Mouse (Mus musculus) urinary bladder, postnatal 36 days (tissue): Measurements from ENCODE around the gene Gm21897.
"Not testable (repeated sequence)": the region's sequence is repeated elsewhere in the genome, so short reads cannot be mapped to it uniquely, and the experiment has no call there.

Experiments
- DNase-seq, 2 experiments: peaks; one replicate each; pipeline ENCODE4 v3.0.0; 2022; ENCODE audit warnings: low spot score in 2 of 2, mixed read lengths in 1 of 2

Gene Gm21897

DNA sequence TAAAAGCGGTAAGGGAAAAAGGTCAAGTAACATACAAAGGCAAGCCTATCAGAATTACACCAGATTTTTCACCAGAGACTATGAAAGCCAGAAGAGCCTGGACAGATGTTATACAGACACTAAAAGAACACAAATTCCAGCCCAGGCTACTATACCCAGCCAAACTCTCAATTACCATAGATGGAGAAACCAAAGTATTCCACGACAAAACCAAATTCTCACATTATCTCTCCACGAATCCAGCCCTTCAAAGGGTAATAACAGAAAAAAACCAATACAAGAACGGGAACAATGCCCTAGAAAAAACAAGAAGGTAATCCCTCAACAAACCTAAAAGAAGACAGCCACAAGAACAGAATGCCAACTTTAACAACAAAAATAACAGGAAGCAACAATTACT lies at the start of gene Gm21897:
Gm21897 (plus strand) TSS at position 301 of the 400 bp plus-strand sequence.
- not testable (repeated sequence) for DNase-seq

DNA sequence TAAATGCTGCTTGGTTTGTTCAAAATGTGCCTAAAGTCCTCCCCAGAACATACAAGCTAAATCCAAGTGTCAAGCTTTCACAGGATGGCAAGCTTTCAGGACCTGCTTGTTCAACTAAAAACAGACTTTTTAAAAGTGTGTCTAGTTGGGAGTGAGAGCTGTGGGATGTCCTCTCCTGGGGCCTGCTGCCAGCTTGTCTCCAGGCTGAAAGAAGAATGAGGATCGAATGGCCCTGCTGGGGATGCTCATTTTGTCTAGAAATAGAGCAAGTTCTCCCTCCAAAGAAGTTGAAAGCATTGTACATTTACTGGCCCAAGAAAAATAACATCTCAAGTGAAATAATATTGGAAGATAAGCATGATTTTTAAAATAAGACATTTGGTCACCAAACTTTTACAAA lies 45.0 kb upstream of the Gm21897 start:
- DNase-seq = no peak

DNA sequence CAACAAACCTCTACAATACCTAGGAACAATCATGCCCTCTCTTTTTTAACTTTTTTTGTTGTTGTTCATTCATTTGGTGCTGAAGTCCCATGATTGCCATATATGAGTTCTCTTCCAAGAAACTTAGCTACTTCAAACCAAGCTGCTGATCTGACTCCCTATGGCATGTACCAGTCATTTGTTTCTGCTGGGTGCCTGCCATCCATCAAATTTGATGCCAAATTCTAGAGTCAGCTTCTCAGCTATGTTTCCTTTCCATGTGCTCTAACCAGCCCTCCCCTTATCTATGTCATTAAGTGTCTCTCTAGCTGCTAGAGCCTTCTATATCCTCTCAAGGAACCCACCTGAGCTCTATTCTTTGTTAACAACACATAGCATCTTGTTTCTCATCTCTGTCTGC lies 39.8 kb upstream of the Gm21897 start:
- no peak for DNase-seq

DNA sequence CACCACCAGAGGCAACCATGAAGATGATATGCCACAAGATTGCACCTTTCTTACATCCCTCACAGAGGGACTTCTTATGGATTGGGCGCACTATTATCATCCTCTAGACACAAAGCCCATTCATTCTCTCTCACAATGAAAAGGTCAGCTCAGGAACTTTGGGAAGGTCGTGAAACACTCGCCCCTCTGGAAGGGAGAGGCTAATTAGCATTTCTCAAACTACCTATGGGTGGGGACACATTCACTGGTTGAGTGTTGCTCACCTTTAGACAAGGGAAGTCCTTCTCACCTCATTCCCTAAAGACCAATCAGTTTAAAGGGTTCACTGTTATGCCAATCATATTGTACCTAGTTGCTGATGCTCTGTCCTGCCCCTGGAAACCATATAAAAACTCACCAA lies 24.2 kb upstream of the Gm21897 start:
- DNase-seq = no peak

DNA sequence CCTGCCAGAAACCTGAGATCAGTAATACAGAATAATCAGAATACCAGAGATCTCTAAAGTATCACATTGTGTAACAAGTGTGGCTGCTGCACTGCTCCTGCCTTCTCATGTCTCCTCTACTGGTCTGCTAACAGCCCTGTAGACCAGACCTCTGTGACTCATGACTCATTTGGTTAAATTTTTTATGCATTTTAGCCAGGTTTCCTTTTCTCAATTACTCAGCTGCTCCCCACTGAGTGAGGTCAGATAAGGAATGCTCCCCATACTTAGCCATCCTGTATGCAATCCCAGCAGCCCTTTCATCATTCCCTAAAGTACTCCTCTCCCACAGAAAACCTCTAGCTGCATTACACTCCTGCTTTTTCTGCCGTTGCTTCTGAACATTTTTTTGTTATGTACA lies 23.0 kb upstream of the Gm21897 start:
- no peak for DNase-seq

DNA sequence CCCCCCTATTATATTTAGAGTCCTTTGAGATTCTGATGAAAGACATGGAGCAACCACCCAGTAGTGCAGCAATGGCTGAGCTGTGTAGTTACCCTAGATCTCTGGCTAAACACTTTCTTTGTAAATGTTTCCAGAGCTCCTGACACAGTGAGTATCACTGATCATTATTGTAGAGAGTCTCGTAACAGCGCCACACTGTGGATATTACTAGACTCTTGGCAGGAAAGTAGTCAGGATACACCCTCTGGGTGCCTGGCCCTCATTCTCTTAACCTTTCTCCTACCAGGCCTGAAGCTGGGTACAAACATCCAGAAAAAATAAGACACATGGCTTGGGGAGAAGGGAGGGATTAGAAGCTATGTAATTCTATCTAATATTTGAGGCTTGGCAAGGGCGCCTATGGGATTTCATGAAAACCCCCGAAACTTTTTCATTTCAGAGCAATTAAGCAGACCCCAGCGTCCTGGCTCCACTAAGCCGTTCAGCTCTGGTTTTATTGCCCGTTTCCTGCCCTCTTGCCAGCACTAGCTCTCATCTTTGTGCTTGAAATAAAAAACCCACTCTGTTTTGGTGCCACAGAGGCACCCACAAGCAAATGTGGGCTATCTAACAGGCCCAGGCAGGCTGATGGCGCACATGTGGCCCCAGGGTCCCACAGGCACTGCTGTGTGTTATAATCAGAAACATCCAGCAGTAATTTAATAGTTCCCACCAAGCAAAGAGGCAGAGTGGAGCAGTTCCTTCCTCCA lies 22.2 kb upstream of the Gm21897 start:
- DNase-seq = peak in 1 of 2 experiments; percentile 15

DNA sequence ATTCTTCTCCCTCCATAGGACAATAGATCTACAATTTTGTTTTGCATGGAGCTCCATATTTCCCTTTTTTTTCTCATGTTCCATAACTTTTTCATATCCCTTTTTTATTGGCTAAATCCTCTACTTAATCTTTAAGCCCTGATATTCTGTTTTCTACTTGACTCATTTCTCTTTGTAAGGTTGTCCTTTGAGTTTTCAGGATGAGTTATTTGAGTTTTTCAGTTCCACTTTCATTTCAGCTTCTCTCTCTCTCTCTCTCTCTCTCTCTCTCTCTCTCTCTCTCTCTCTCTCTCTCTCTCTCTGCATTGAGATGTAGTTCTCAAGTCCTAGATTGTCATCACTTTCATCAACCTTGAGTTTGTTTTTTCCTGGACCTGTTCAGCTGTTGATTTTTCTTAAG lies 17.3 kb downstream of the Gm21897 start:
- DNase-seq = no peak

DNA sequence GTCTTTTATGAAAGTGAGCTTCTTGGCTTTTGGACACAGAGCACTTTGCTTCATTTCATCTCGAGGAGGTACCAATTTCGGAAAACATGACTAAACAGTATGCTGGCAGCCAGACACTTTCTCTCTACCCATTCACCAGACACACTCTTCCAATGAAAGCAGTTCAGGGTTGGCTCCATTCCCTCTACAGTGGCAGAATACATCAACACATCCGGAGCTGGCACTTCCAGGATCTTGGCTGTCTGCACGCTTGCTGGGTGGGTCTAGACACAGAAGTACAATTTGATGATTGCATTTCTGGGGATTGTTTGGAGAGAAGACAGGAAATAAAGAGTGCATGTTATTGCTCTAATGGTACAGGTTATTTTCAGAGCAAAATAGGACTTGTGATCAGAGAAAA lies 21.8 kb downstream of the Gm21897 start:
- DNase-seq = no peak

DNA sequence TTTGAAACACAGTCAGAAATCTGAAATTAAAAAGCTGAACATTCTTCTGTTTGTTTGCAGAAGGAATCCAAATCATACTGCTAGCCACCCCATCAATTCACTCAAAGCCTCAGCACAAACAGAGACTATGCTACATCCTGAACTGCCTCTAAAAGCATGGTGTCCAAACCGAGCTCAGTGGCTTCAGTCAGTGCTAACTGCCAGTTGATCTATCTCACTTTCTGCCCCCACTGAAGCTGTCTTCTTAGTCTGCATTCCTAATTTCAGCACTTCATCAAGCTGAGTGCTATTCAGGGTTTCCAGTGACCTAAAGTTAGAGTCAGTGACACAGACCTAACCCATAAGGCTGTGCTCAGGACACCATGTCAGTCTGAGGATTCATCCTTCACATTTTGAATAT lies 28.8 kb downstream of the Gm21897 start:
- DNase-seq = no peak

DNA sequence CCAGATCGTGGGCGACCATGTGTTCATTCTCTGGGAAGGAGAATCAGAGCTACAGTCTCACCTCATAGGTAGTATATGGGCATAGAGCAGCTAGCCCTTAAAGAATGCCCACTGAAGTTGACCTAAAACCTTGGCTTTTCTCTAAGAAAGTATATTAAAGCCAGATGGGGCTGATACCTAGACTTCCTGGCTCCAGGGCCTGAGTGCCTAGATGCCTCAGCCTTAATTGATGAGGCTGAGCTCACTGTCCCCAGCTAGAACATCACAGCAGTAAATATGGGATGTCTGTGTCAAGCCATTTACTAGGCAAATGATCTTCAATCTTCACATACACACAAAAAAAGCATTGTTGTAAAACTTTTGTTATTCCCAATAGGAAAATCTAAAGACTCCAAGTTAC lies 32.1 kb downstream of the Gm21897 start:
- no peak for DNase-seq

DNA sequence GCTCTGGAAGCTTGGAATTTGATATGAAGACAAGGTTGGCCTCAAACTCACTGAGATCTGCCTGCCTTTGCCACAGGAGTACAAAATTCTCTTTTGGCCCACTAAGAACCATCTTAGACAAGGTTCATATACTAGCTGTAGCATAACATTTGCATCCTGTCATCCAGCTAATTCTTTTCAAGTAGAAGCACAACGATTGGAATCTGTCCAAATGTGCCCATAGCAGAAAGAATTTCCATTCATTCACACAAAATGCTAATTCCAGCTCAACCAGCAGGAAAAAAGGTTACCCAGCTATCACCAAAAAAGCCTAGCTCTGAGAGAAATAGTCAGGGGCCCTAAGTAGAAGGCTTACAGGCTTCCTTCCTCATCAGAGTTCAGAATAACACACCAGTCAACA lies 34.0 kb downstream of the Gm21897 start:
- DNase-seq = no peak

DNA sequence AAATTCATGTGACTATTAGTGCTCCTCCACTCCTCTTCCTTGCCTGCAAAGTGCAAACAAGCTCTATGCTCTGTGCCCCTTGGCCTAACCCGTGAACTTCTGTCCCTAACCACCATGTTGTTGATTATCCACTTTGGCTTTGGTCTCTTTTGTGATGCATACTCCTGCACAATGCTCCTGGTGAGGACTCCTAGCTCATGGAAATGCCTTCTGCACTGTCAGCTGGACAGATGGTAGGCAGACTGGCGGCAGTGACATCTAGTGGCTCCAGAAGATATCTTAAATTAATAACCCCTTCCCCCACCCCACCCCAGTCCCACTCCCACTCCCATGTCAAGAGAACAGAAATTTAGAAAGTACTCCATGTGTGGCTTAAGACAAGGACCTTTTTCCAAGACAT lies 35.1 kb downstream of the Gm21897 start:
- DNase-seq = no peak

DNA sequence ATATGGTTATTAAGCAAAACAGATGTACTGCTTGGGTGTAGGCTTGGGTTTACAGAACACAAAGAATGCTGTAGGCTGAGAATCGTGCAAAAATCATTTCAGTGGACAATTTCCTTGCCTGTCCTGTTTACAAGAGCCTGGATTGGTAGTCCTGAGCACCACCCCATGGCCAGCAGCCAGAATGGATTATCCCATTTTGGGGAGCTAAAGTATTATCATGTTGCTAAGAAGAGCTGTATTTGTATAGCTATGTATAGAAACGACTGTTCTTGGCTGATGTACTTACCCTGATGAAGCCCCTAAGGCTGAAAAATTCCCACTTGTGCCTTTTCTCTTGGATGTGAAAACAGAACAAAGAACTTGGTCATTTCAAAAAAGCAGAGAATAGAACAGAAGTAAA lies 37.6 kb downstream of the Gm21897 start:
- DNase-seq = no peak

DNA sequence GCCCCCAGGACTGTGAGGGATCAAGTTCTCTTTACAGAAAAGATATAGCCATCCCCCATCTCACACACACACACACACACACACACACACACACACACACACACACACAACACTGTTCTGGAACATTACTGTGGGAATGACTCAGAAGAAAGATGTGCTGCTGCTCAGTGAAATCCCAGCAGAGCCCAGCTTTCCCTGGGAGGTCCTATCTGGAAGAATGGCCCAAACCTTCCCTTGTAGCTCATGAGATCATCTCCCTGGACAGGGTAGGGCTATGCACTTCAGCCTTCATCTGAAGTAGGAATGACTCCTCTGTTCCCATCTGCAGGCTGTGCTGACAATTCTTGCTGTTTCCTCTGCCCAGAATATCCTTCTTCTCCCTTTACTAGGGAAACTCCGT lies 38.1 kb downstream of the Gm21897 start:
- DNase-seq = no peak

DNA sequence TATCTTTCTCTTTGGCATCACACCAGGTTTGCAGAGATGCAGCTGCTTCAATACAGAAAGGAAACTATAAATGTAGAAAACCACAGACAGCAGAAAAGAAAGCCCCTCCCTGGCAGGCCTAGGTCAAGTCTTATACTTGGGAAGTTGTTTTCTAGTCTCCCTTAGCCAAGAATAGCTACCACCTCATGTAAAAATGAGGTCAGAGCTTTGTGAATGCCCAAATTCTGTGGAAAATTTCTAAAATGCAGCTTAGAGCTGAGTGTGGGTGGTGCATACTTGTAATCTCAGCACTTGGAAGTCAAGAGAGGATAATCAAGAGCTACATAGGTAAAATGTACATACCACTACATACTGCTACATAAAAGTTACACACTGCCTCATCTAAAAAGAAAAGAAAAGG lies 40.5 kb downstream of the Gm21897 start:
- no peak for DNase-seq

DNA sequence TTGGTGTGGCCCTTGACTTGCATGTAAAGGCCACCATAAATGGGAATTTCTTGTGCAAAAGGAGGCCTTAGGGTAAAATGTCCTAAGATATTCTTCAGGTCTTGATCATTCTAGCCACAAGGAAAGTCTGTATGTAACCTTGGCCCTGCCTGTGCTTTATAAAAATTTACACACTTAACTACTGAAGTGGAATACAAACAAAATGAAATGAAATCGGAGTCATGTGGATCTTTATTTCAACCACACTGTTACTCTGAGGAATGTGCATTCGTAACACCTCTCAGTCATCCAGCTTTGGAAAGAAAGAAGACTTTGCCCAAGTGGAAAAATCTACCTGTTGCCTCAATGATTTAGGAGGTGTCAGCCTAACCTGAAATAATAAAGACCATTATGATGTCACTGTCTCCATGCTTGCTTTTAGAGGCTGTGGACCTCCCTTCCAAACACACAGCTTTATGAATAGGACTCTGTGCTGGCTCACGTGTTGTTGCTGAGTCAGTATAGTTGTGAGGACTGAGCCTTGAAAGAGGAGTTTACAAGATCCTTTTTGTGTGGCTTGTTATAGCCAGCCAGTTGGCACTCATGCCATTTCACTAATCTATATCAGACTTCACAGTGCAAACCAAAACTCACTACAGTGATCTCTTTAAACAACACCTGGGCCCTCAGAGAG lies 42.0 kb downstream of the Gm21897 start:
- DNase-seq = no peak

DNA sequence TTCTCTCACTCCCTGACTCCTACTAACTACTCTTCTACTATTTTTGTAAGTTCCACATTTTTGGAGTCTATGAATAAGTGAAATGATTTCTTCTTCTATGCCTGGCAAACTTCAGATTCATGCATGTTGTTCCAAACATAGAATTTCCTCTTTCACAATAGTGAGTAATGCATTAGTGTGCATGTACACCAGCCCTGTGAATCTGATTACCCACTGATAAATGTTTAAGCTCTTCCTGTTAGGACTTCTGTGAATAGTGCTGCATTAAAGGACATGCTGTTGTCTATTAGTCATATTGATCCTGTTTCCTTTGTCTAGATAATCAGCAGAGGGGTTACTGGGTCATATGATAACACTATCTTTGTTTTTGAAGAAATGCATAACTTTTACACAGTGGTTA lies 43.6 kb downstream of the Gm21897 start:
- DNase-seq = no peak
